Mouse (Mus musculus): ENCODE measurements around the gene Tnik.

Gene Tnik

GRCm38 (mm10) chr3:28721218-28721617 lies 458.2 kb downstream of the Tnik start:
- DNase-seq (ENCODE audit: low spot score), result no peak

GRCm38 (mm10) chr3:28721838-28722237 lies 458.8 kb downstream of the Tnik start:
- DNase-seq (ENCODE audit: low spot score), result no peak

GRCm38 (mm10) chr3:28722531-28722930 lies 459.5 kb downstream of the Tnik start:
- DNase-seq (ENCODE audit: low spot score), result no peak

GRCm38 (mm10) chr3:28723534-28723933 lies 460.5 kb downstream of the Tnik start:
- DNase-seq (ENCODE audit: low spot score), result no peak

- DNase-seq (ENCODE audit: low spot score), result no peak
Measured at GRCm38 (mm10) chr3:28725203-28725602, 462.2 kb downstream of the Tnik start.

Data from spleen, adult 12 weeks (tissue).